Mouse (Mus musculus) MEL (cell line): ENCODE results near the gene Hs3st4.

Experiments used
- CTCF ChIP-seq, 3 experiments: IDR thresholded peaks in 2 of 3; conservative IDR thresholded peaks in 1 of 3; 2 replicates each; pipeline ENCODE4 v1.5.1; 2011 to 2012; ENCODE audit warnings: low read length in 3 of 3, low read depth in 2 of 3, mild to moderate bottlenecking in 2 of 3, improper control_type of control experiment in 1 of 3, inconsistent platforms in 1 of 3, mixed read lengths in 1 of 3, moderate library complexity in 1 of 3; ENCODE audit not compliant: control insufficient read depth in 1 of 3, insufficient read depth in 1 of 3, poor library complexity in 1 of 3, severe bottlenecking in 1 of 3
- MAFK ChIP-seq: IDR thresholded peaks from 2 replicates; pipeline ENCODE4 v1.6.1; 2011; ENCODE audit warnings: low read depth, mild to moderate bottlenecking, low read length, improper control_type of control experiment, borderline replicate concordance
- MYB ChIP-seq: IDR thresholded peaks from 2 replicates; pipeline ENCODE4 v1.6.1; 2011; ENCODE audit warnings: mild to moderate bottlenecking, low read depth, low read length, improper control_type of control experiment
- MYC ChIP-seq: IDR thresholded peaks from 2 replicates; pipeline ENCODE4 v1.6.1; 2011; ENCODE audit warnings: low read depth, mild to moderate bottlenecking, low read length, improper control_type of control experiment, moderate library complexity
- POLR2A ChIP-seq, 2 experiments: IDR thresholded peaks; 2 replicates each; pipeline ENCODE4 v1.6.1; 2011 to 2012; ENCODE audit warnings: low read length in 2 of 2, mild to moderate bottlenecking in 2 of 2, control low read depth in 1 of 2, improper control_type of control experiment in 1 of 2, low read depth in 1 of 2, moderate library complexity in 1 of 2; ENCODE audit not compliant: control insufficient read depth in 1 of 2, insufficient read depth in 1 of 2, poor library complexity in 1 of 2
- RAD21 ChIP-seq: IDR thresholded peaks from 2 replicates; pipeline ENCODE4 v1.6.1; 2011; ENCODE audit warnings: mild to moderate bottlenecking, low read depth, low read length, improper control_type of control experiment
- ZC3H11A ChIP-seq: IDR thresholded peaks from 2 replicates; pipeline ENCODE4 v1.6.1; 2012; ENCODE audit warnings: low read depth, mild to moderate bottlenecking, inconsistent platforms, low read length, improper control_type of control experiment

DNA sequence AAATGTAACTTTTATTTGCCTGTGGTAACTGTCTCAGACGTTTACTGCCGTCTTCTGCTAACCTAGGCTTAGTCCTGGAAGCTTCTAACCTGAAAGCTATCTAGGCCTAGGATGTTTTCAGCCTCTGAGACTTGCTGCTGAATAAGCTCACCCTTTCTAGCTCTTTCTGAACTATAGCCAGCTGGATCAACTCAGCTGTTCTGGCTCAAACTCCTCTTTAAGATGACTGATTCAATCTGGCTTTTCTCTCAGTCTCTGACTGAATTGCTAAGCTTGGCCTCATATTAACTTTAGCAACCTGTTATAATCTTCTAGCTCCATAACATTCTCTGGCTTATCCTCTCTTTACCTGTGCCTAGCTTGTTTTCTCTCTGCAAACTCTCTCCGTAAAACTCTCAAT is 35.8 kb upstream of the Hs3st4 start:
- TF ChIP-seq POLR2A (IDR thresholded peaks at IDR 0.05; ENCODE audit: control insufficient read depth in 1 of 2, insufficient read depth in 1 of 2, low read depth in 1 of 2, low read length in 2 of 2, poor library complexity in 1 of 2) (no peak), RAD21 (no peak), MYB (no peak), CTCF (IDR thresholded peaks at IDR 0.05 in 2 of 3, conservative IDR thresholded peaks at IDR 0.05 in 1 of 3; ENCODE audit: control insufficient read depth in 1 of 3, insufficient read depth in 1 of 3, low read depth in 2 of 3, low read length in 3 of 3, poor library complexity in 1 of 3, severe bottlenecking in 1 of 3) (no peak), ZC3H11A (no peak), MYC (no peak), MAFK (no peak)
